Mouse (Mus musculus): ENCODE measurements around the gene Lep. TPM values are rescaled to one million over a fixed set of nuclear protein-coding genes. Genes with fewer than 3 reads are reported as not detected.

The Lep gene
- polyA plus RNA-seq, 1 experiment from 2014 or later: not detected

DNA sequence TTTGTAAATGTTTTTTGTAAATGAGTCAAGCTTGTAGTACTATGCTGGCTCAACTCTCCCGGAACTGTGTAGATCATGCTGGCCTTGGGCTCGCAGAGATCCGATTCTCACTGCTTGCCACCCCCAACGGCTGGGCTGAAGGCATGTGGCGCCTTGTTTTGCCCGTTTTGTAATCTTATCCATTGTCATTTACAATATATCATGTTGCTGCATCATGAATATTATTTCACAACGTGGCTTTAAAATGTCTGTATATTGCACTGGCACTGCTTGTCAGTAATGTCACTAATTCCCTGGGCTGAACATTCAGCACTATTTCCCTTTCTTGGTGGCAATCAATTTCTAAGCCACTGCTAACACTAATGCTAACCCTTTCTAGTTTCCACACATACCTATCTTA is 3.6 kb upstream of the Lep start:
- no peaks in the 10 kb centered on the region for H3K36me3 ChIP-seq
- no peak for DNase-seq (ENCODE audit: low spot score)
- H3K9me3 ChIP-seq: no peaks in the 10 kb centered on the region
- WGBS: 86% methylated on average over 7 of the region's 7 CpGs
- no peak overlapping the region for H3K27ac ChIP-seq
- no peak overlapping the region for H3K4me3 ChIP-seq
- no peaks in the 10 kb centered on the region for H3K27me3 ChIP-seq (ENCODE audit: insufficient read depth, poor library complexity, severe bottlenecking)
- peaks cover 5% of the 10 kb centered on the region; the same call in 1 of the 2 replicates for H3K4me1 ChIP-seq (replicated peaks)

DNA sequence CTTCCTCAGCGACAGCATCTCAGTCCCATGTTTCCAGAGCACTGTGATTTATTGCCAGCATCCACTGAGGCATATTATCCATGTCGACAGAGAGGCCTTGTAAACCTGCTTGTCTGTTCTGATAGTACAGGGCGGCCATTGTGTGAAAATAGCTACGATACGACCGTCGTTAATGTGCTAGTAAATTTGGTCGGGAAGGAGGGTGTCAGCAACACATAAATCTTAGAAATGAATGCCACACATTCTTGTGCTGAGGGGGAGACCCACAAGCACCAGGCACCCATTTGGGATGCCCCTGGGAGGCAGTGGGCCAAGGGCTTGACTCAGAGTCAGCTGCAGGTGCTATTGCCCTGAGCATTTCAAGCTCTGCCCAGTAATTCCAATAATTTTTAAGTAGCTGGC is 6.4 kb downstream of the Lep start:
- H3K9me3 ChIP-seq: no peaks in the 10 kb centered on the region
- H3K4me3 ChIP-seq: no peak overlapping the region
- H3K27me3 ChIP-seq (ENCODE audit: insufficient read depth, poor library complexity, severe bottlenecking): no peaks in the 10 kb centered on the region
- no peaks in the 10 kb centered on the region for H3K4me1 ChIP-seq (replicated peaks)
- no peak for DNase-seq (ENCODE audit: low spot score)
- H3K36me3 ChIP-seq: no peaks in the 10 kb centered on the region
- WGBS: 90% methylated on average over 8 of the region's 8 CpGs
- H3K27ac ChIP-seq: no peak overlapping the region

DNA sequence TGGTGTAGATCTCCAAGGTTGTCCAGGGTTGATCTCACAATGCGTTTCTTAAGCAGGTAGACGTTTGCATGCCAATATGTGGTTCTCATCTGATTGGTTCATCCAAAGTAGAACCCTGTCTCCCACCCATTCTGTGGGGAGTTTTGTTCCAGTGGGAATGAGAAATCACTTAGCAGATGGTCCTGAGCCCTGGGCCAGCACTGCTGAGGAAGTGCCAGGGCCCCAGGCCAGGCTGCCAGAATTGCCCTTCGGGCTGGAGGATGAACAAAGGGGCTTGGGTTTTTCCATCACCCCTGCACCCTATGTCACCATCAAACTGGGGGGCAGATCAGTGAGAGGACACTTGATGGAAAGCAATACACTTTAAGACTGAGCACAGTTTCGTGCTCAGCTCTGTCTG is 12.2 kb downstream of the Lep start:
- H3K36me3 ChIP-seq: no peaks in the 10 kb centered on the region
- no peak overlapping the region for H3K27ac ChIP-seq
- WGBS: 85% methylated on average over 4 of the region's 4 CpGs
- H3K4me3 ChIP-seq: no peak overlapping the region
- no peaks in the 10 kb centered on the region for H3K9me3 ChIP-seq
- H3K27me3 ChIP-seq (ENCODE audit: insufficient read depth, poor library complexity, severe bottlenecking): no peaks in the 10 kb centered on the region
- no peak for DNase-seq (ENCODE audit: low spot score)
- no peaks in the 10 kb centered on the region for H3K4me1 ChIP-seq (replicated peaks)

DNA sequence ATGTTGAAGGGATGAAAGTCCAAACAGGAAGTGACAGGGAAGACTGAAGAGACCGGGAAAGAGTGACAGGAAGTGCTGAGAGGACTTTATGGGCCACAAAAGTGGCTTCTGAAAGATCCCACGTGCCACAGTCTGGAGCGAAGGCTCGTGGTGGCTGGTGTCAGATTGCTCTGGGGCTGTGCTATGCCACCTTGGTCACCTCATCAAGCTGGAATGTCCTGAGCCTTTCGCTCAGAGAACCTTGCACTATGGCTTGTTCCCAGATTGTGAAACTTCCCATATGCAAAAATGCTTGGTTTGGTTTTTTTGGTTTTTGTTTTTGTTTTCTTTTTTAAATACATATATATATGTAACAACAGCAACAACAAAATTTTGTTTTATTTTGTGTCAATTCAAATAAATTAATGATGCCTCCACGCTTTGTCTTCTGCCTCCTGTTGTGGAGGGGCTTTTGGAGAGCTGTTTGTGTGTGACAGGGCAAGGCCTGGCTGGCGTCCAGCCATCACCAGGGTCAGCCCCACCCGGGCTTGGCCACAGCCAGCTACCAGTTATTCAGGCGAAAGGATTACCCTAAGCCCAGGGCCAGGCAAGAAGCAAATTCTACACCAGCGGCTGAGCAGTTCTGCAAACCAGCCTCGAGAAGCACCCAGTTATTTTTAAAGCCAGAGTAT is 13.6 kb downstream of the Lep start:
- no peaks in the 10 kb centered on the region for H3K27me3 ChIP-seq (ENCODE audit: insufficient read depth, poor library complexity, severe bottlenecking)
- no peak for DNase-seq (ENCODE audit: low spot score)
- no peaks in the 10 kb centered on the region for H3K9me3 ChIP-seq
- H3K36me3 ChIP-seq: no peaks in the 10 kb centered on the region
- no peaks in the 10 kb centered on the region for H3K4me1 ChIP-seq (replicated peaks)
- no peak overlapping the region for H3K27ac ChIP-seq
- WGBS: 78% methylated on average over 11 of the region's 11 CpGs
- no peak overlapping the region for H3K4me3 ChIP-seq

DNA sequence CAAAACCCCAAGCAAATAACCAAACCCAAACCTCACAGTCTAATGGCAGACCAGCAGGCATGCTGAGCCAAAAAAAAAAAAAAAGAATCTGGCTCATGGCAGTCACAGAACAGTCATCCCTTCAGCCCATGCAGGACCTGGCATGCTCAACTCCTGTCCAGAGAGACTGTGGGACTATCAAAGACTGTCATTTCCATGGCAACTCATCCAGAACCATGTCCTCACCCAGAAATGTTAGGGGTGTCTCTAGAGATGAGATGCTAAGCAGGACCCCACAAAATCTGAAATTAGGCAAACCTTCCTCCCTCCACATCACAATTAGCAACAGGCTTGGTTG is 14.1 kb downstream of the Lep start:
- no peaks in the 10 kb centered on the region for H3K4me1 ChIP-seq (replicated peaks)
- no peak overlapping the region for H3K27ac ChIP-seq
- H3K9me3 ChIP-seq: no peaks in the 10 kb centered on the region
- no peak for DNase-seq (ENCODE audit: low spot score)
- H3K4me3 ChIP-seq: no peak overlapping the region
- no peaks in the 10 kb centered on the region for H3K36me3 ChIP-seq
- H3K27me3 ChIP-seq (ENCODE audit: insufficient read depth, poor library complexity, severe bottlenecking): no peaks in the 10 kb centered on the region

DNA sequence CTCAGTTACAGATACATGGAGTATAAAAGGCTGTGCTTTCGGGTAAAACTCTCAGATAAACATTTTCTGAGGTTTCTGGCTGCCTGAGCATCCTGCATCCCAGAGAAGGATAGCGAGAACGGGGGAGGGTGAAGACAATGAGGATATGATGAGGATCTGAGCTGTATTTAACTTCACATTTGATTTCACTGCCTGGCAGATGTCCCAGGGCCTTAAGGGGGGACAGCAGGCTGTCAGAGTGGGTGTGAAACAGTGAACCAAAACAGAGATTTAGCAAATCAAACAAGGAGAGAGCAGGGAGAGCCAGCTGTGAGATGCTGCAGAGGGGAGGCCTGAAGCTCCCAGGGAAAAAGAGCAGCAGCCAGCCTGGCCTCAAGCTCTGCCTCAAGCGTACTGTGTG is 19.3 kb downstream of the Lep start:
- DNase-seq (ENCODE audit: low spot score): no peak
- no peaks in the 10 kb centered on the region; the same call in 1 of the 2 replicates for H3K4me1 ChIP-seq (replicated peaks)
- no peak overlapping the region for H3K4me3 ChIP-seq
- no peaks in the 10 kb centered on the region for H3K36me3 ChIP-seq
- no peaks in the 10 kb centered on the region for H3K27me3 ChIP-seq (ENCODE audit: insufficient read depth, poor library complexity, severe bottlenecking)
- 77% methylated on average over 4 of the region's 4 CpGs for WGBS
- no peak overlapping the region for H3K27ac ChIP-seq
- no peaks in the 10 kb centered on the region for H3K9me3 ChIP-seq

DNA sequence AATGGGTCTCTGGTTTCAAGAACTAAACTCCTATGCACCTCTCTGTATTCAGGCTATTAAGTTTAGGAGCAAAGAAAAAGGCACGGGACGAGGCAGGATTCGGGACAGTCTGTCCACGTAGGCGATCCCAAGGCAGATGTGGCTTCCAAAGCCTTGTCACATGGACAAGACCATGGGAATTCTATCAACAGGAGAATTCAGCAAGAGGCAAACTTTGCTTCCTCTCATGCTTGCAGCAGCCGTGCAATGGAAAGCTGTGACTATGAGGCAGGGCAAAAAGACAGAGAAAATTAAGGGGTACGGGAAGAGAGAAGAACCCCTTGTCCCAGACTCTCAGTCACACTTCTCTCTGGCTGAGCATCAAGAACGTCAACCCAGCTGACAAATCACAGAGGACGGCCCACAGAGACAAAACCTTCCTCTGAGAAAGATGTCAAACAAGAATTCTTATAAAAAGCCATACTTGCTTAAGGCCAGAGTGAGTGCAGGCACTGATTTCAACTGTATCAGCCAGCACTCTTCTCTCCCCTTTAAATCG is 21.9 kb downstream of the Lep start:
- no peaks in the 10 kb centered on the region for H3K27me3 ChIP-seq (ENCODE audit: insufficient read depth, poor library complexity, severe bottlenecking)
- DNase-seq (ENCODE audit: low spot score): no peak
- H3K27ac ChIP-seq: no peak overlapping the region
- no peaks in the 10 kb centered on the region for H3K9me3 ChIP-seq
- no peaks in the 10 kb centered on the region; the same call in 1 of the 2 replicates for H3K4me1 ChIP-seq (replicated peaks)
- 87% methylated on average over 10 of the region's 10 CpGs for WGBS
- H3K4me3 ChIP-seq: no peak overlapping the region
- H3K36me3 ChIP-seq: no peaks in the 10 kb centered on the region

DNA sequence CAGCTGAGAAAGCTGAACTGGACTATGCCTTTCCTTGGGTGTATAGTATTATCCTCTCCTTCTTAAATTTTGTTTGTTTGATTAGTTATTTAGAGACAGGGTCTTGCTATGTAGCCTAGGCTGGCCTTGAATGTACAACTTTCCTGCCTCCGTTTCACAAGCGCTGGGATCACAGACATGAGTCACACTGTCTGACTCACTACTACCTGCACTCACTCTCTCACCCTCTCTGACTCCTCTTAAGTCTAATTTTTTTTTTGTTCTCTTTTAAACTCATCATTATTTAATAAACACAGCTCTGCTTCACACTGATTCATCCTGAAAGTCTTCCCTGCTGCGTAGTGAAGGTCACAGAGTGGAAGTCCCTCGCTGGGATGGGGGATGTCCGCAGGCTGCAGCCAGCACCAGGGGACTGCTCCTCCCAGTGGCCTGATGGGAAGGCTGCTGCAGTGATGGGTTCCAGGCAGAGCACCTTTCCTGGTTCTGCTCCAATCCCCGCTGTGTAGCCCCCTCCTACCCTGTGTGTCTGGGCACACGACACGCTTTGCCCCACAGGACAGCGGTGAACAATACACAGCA is 22.8 kb downstream of the Lep start:
- Histone ChIP-seq H3K27me3 (ENCODE audit: insufficient read depth, poor library complexity, severe bottlenecking) (no peaks in the 10 kb centered on the region), H3K4me3 (no peak overlapping the region), H3K27ac (no peak overlapping the region), H3K4me1 (replicated peaks) (no peaks in the 10 kb centered on the region; the same call in 1 of the 2 replicates), H3K36me3 (no peaks in the 10 kb centered on the region), H3K9me3 (no peaks in the 10 kb centered on the region)
- WGBS: 48% methylated on average over 9 of the region's 9 CpGs
- DNase-seq (ENCODE audit: low spot score): no peak

DNA sequence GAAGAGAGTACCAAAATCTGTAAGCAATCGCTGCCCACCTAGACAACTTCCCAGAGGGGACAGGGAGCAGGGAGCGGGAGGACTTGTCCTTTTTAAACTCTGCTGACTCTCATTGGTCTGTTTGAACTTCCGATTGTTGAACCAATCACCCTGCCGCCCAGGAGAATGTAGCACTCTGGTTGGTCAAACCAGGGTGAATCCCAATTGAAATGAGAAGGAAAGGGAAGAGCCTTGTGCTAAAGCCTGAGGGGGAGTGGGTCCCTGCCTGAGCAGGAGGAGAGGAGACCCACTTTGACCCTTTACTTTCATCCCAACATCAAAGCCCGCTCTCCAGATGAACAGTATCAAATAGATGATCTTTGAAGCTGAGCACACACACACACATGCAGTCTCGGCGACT is 24.4 kb downstream of the Lep start:
- Histone ChIP-seq H3K36me3 (no peaks in the 10 kb centered on the region), H3K4me1 (replicated peaks) (no peaks in the 10 kb centered on the region; the same call in 1 of the 2 replicates), H3K27ac (no peak overlapping the region), H3K4me3 (no peak overlapping the region), H3K27me3 (ENCODE audit: insufficient read depth, poor library complexity, severe bottlenecking) (no peaks in the 10 kb centered on the region), H3K9me3 (no peaks in the 10 kb centered on the region)
- WGBS: 63% methylated on average over 7 of the region's 7 CpGs
- DNase-seq (ENCODE audit: low spot score): peak; percentile 8

DNA sequence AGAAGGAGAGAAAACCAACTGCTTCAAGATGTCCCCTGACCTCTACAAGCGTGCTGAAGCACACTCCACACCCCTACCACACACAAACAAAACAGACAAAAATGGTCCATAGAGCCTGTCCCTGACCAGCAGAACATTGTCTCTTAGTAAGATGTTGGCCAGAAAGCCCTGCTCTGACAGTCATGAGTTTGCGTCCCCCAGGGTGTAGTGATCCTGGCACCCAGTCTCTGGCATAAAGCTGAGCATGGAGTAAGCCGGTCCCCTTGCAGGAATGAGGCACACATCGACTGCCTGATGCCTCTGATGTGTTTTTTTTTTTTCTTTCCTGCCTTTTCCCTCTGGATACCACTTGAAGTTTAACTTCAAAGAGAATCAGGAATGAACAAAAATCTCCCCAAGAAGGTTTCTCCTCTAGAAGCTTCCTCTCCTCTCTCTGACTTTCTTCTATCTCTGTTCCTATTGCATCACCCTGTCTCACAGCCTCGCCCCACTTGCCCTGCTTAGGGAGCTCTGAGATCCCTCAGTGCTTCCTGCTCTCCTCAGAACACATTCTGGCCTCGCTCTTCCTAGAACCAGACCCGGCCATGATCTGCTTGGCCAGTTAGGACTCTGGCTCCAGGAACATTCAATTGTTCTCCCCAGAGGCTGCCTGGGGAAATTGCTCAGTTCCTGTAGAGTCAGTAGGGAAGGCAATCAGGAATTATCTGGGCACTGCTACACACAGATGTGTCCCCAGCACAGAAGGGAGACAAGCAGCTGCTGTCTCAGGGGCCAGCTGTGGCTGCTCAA is 28.1 kb downstream of the Lep start:
- Histone ChIP-seq H3K9me3 (peaks cover 11% of the 10 kb centered on the region), H3K4me3 (no peak overlapping the region), H3K27ac (no peak overlapping the region), H3K27me3 (ENCODE audit: insufficient read depth, poor library complexity, severe bottlenecking) (no peaks in the 10 kb centered on the region), H3K4me1 (replicated peaks) (no peaks in the 10 kb centered on the region; the same call in 1 of the 2 replicates), H3K36me3 (no peaks in the 10 kb centered on the region)
- DNase-seq (ENCODE audit: low spot score): peak; percentile 3
- 71% methylated on average over 7 of the region's 7 CpGs for WGBS

DNA sequence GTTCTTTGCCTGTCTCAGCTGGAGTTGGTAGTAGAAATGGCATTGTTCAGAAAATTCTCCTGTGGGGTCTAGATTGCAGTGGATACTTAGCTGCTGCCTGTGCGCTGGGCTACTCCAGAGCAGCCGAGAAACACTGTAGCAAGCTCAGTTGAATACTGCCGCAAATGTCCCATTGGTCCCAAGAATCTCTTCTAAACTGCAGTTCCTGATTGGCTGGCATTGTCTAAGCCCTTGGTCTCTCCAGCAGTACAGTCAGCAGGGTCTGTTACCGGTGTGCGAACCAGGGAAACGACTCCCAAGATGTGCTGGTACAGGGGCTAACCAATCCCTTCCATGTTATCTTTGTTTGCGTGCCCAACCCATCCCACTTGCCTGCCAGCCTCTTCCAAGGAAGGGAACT is 32.2 kb downstream of the Lep start:
- WGBS: 84% methylated on average over 7 of the region's 7 CpGs
- no peak for DNase-seq (ENCODE audit: low spot score)
- H3K27ac ChIP-seq: no peak overlapping the region

DNA sequence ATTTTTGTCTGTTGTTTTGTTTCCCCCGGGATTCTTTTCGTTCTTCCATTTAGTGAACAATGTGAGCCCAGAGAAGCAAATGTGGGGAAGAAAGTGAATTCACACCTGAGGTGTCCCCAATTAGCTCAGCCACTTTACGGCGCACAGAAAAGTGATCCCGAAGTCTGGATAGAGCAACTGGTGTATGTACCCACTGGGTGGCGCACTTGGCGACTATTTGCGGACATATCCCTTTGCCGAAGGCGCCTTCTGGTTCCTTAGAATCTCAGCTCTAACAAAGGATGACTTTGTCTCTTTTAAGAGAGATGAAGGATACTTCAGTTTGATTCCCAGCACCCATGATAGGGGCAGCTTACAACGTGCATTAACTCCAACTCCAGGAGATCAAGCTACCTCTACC is 32.9 kb downstream of the Lep start:
- Histone ChIP-seq H3K9me3 (peaks cover 17% of the 10 kb centered on the region), H3K27me3 (ENCODE audit: insufficient read depth, poor library complexity, severe bottlenecking) (no peaks in the 10 kb centered on the region), H3K4me1 (replicated peaks) (no peaks in the 10 kb centered on the region), H3K27ac (no peak overlapping the region), H3K36me3 (no peaks in the 10 kb centered on the region), H3K4me3 (no peak overlapping the region)
- no peak for DNase-seq (ENCODE audit: low spot score)
- whole genome bisulfite sequencing: 64% methylated on average over 11 of the region's 11 CpGs

More for the DNA sequence above, 32.2 kb downstream of the Lep start:
- Histone ChIP-seq H3K9me3 (peaks cover 17% of the 10 kb centered on the region), H3K36me3 (no peaks in the 10 kb centered on the region), H3K4me1 (replicated peaks) (no peaks in the 10 kb centered on the region), H3K27me3 (ENCODE audit: insufficient read depth, poor library complexity, severe bottlenecking) (no peaks in the 10 kb centered on the region), H3K4me3 (no peak overlapping the region)

DNA sequence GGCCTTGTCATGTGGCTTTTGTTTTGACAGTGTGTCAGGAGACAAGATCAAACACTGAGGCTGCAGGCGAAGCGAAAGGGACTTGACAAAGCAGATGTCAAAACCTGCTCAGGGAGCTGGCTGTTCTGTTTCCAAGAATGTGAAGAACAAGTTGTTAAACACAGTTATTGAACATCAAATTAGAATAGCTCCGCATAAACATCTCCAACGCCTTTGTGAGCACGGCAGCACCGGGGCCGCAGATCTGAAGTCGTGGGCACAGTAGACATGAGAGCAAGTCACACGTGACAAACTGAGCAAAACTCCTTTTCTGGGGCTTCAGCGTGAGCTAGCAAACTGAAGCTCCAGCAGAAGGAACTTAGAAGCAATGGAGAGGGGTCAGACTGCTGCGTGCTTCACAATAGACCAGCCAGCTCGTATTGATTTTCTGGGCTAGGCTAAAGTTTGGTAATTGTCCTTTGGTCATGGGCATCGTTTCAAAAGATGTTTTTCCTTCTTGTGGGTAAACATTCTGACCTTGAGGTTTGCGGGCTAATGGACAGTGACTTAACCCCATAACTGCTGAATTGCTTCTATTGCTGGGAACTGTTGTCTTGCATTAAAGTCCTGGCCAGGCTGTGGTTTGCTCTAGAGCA is 39.6 kb downstream of the Lep start:
- H3K27me3 ChIP-seq (ENCODE audit: insufficient read depth, poor library complexity, severe bottlenecking): no peaks in the 10 kb centered on the region
- no peaks in the 10 kb centered on the region for H3K9me3 ChIP-seq
- H3K4me1 ChIP-seq (replicated peaks): peaks cover 18% of the 10 kb centered on the region
- peak; percentile 11 for DNase-seq (ENCODE audit: low spot score)
- WGBS: 60% methylated on average over 14 of the region's 14 CpGs
- H3K4me3 ChIP-seq: no peak overlapping the region
- H3K27ac ChIP-seq: peak overlapping the region; percentile 36
- no peaks in the 10 kb centered on the region for H3K36me3 ChIP-seq

Data from hindbrain, embryonic 10.5 days (tissue).